Mouse (Mus musculus): ENCODE measurements around the gene Cps1. TPM values are rescaled to one million over a fixed set of nuclear protein-coding genes. Genes with fewer than 3 reads are reported as not detected.

The Cps1 gene
- total and polyA plus RNA-seq, 3 experiments = 0.05 to 0.13 TPM; not detected in 1

GRCm38 (mm10) chr1:67113343-67114030 is 9.3 kb upstream of the Cps1 start:
- in situ Hi-C loops (cut with MboI; ENCODE audit: low pct_ligation_motif_present, low pct_unique_long_range_greater_than_20kb, low sequenced_read_pairs) = no loop called here
- Histone ChIP-seq H3K9me3 (replicated peaks; ENCODE audit: low read length) (no peaks in the 10 kb centered on the region), H3K4me3 (replicated peaks in 1 of 3; ENCODE audit: low read depth in 2 of 3, low read length in 2 of 3, poor library complexity in 1 of 3) (no peak overlapping the region), H3K79me2 (replicated peaks; ENCODE audit: control insufficient read depth, extremely low read depth, insufficient read depth, poor library complexity, severe bottlenecking) (no peaks in the 10 kb centered on the region), H3K27ac (ENCODE audit: insufficient read depth, low read depth) (no peak overlapping the region), H3K9ac (ENCODE audit: insufficient read depth, low read depth) (no peak overlapping the region), H3K36me3 (replicated peaks in 1 of 2; ENCODE audit: control insufficient read depth in 1 of 2, insufficient read depth in 1 of 2, low read length in 1 of 2) (no peaks in the 10 kb centered on the region), H3K4me2 (ENCODE audit: insufficient read depth, low read depth, poor library complexity, severe bottlenecking) (no peak overlapping the region), H3K27me3 (replicated peaks) (no peaks in the 10 kb centered on the region), H3K4me1 (ENCODE audit: control insufficient read depth in 1 of 2, insufficient read depth in 2 of 2) (no peaks in the 10 kb centered on the region)
- DNase-seq (ENCODE audit: extremely low read depth) = no peak
- dilution Hi-C loops (cut with MboI; ENCODE audit: extremely low pct_ligation_motif_present, extremely low pct_unique_long_range_greater_than_20kb, low sequenced_read_pairs) = no loop called here
- TF ChIP-seq ELF1 (IDR thresholded peaks at IDR 0.05; ENCODE audit: low read depth, low read length) = no peak
- no peak for TF ChIP-seq MXI1 (IDR thresholded peaks at IDR 0.05; ENCODE audit: low read depth, low read length)
- no peak for TF ChIP-seq NELFE (IDR thresholded peaks at IDR 0.05; ENCODE audit: low read depth, low read length)
- TF ChIP-seq IRF4 (IDR thresholded peaks at IDR 0.05; ENCODE audit: low read depth, low read length) = no peak
- no peak for TF ChIP-seq USF2 (conservative IDR thresholded peaks at IDR 0.05; ENCODE audit: low read depth, low read length)
- TF ChIP-seq KAT2A (IDR thresholded peaks at IDR 0.05; ENCODE audit: insufficient replicate concordance, low read length) = no peak
- no peak for TF ChIP-seq MAZ (IDR thresholded peaks at IDR 0.05; ENCODE audit: low read depth, low read length)
- TF ChIP-seq E2F4 (IDR thresholded peaks at IDR 0.05; ENCODE audit: insufficient replicate concordance, low read depth, low read length) = no peak
- no peak for TF ChIP-seq SIN3A (IDR thresholded peaks at IDR 0.05; ENCODE audit: low read length)
- TF ChIP-seq CTCF (conservative IDR thresholded peaks at IDR 0.05 in 1 of 2, IDR thresholded peaks at IDR 0.05 in 1 of 2; ENCODE audit: low read depth in 2 of 2, low read length in 2 of 2) = no peak
- TF ChIP-seq ZMIZ1 (IDR thresholded peaks at IDR 0.05; ENCODE audit: low read depth, low read length) = no peak
- TF ChIP-seq MYC (IDR thresholded peaks at IDR 0.05; ENCODE audit: low read depth, low read length) = no peak
- TF ChIP-seq NRF1 (IDR thresholded peaks at IDR 0.05; ENCODE audit: low read depth, low read length) = no peak
- no peak for TF ChIP-seq BHLHE40 (IDR thresholded peaks at IDR 0.05; ENCODE audit: low read depth, low read length)
- TF ChIP-seq POLR2A (IDR thresholded peaks at IDR 0.05; ENCODE audit: low read depth, low read length) = no peak
- no peak for TF ChIP-seq JUN (IDR thresholded peaks at IDR 0.05; ENCODE audit: insufficient read depth, low read depth, low read length)
- no peak for TF ChIP-seq TBP (conservative IDR thresholded peaks at IDR 0.05; ENCODE audit: low read depth, low read length)
- no peak for TF ChIP-seq CHD2 (IDR thresholded peaks at IDR 0.05; ENCODE audit: low read length)

DNA sequence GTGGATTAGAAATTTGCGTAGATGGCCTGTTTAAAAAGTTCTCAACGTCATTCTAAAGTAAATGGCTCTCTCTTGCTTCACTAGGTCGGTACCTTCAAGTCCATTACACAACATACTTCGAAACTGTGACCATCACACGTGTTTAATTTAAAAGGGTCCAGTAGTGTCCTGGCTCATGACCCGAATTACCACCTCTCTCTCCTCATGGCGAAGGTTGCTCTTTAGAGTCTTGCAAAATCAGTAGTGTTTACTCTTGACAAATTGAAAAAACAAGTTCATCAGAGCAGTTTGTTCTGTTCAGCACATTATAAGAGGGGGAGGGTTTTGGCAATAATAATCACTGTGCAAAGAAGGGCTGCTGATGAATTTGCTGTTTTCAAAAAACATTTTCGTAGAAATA is 6.3 kb upstream of the Cps1 start:
- Histone ChIP-seq H3K9me3 (replicated peaks; ENCODE audit: low read length) (no peaks in the 10 kb centered on the region), H3K36me3 (replicated peaks in 1 of 2; ENCODE audit: control insufficient read depth in 1 of 2, insufficient read depth in 1 of 2, low read length in 1 of 2) (no peaks in the 10 kb centered on the region), H3K79me2 (replicated peaks; ENCODE audit: control insufficient read depth, extremely low read depth, insufficient read depth, poor library complexity, severe bottlenecking) (no peaks in the 10 kb centered on the region), H3K27ac (ENCODE audit: insufficient read depth, low read depth) (no peak overlapping the region), H3K4me1 (ENCODE audit: control insufficient read depth in 1 of 2, insufficient read depth in 2 of 2) (no peaks in the 10 kb centered on the region), H3K9ac (ENCODE audit: insufficient read depth, low read depth) (no peak overlapping the region), H3K4me2 (ENCODE audit: insufficient read depth, low read depth, poor library complexity, severe bottlenecking) (no peak overlapping the region), H3K4me3 (replicated peaks in 1 of 3; ENCODE audit: low read depth in 2 of 3, low read length in 2 of 3, poor library complexity in 1 of 3) (no peak overlapping the region), H3K27me3 (replicated peaks) (no peaks in the 10 kb centered on the region)
- TF ChIP-seq BHLHE40 (IDR thresholded peaks at IDR 0.05; ENCODE audit: low read depth, low read length) (no peak), ZMIZ1 (IDR thresholded peaks at IDR 0.05; ENCODE audit: low read depth, low read length) (no peak), ZC3H11A (IDR thresholded peaks at IDR 0.05; ENCODE audit: low read depth, low read length) (no peak), TCF12 (IDR thresholded peaks at IDR 0.05; ENCODE audit: low read depth, low read length) (no peak), MAX (IDR thresholded peaks at IDR 0.05; ENCODE audit: low read length) (no peak)
- no peak for DNase-seq (ENCODE audit: extremely low read depth)
- dilution Hi-C loops (cut with MboI; ENCODE audit: extremely low pct_ligation_motif_present, extremely low pct_unique_long_range_greater_than_20kb, low sequenced_read_pairs) = no loop called here
- in situ Hi-C loops (cut with MboI; ENCODE audit: low pct_ligation_motif_present, low pct_unique_long_range_greater_than_20kb, low sequenced_read_pairs) = no loop called here

All from CH12.LX (cell line).